8 mouse cellular contexts compared by ENCODE assay signal in the genomic region with DNA sequence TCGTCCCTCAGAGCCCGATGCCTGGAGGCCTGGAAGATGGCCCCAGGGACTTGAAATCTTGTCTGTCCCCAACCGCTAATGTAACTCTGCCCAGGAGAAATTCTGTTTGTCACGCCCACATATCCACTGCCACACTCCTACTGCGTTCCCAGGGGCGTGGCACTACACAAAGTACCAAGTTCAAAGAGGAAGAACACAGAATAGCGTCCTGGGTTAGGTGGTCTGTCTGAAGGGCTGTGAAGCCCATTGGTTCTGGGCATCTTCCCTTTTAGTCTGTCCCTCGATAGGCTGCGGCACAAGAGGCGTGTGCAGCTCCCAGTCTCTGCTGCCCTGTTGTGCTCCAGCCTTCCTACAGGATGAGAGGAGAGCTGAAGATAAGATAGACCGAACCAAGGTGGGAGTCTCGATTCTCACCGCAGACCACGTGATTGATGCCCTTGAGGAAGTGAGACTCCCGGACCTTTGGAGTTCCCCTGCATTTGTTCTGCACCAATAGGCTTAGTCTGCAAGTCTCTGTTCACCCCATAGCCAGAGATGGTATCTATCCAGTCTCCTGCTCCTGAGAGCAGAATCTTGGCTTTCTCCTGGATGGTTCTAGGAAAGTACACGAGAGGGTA. TPM values are rescaled to one million over a fixed set of nuclear protein-coding genes. Genes with fewer than 3 reads are reported as not detected.
A peak's percentile ranks its signal among the peaks of the same experiment; 100 is the strongest.
DNase-seq lines count a peak whose midpoint lies in the region; ATAC-seq and TF ChIP-seq lines count a peak whose summit lies in the region.

No protein-coding gene starts in this region.

- H3K4me2 ChIP-seq in hindbrain, embryonic 13.5 days = peak overlapping the region; percentile 85
- peak overlapping the region; percentile 84 for H3K4me2 ChIP-seq in neural tube, embryonic 13.5 days

- peaks cover 33% of the 10 kb centered on the region for H3K27me3 ChIP-seq in hindbrain, embryonic 13.5 days
- H3K27me3 ChIP-seq in liver, adult 2 months (ENCODE audit: control insufficient read depth, insufficient read depth, low read length) = no peaks in the 10 kb centered on the region
- H3K27me3 ChIP-seq in neural tube, embryonic 13.5 days = peaks cover 31% of the 10 kb centered on the region

- no peak for TF ChIP-seq POLR2A in cortical plate, adult 2 months (IDR thresholded peaks at IDR 0.05; ENCODE audit: extremely low read depth, insufficient read depth, low read length)
- TF ChIP-seq POLR2A in liver, adult 2 months (IDR thresholded peaks at IDR 0.05; ENCODE audit: extremely low read depth, insufficient read depth, low read length) = no peak

- no peak overlapping the region for H3K27ac ChIP-seq in cortical plate, adult 2 months (ENCODE audit: insufficient read depth, low read length)
- 0 out of 2 replicates have a peak overlapping the region, but pooled peaks have one; percentile 78 for H3K27ac ChIP-seq in hindbrain, embryonic 13.5 days
- H3K27ac ChIP-seq in liver, adult 2 months (replicated peaks; ENCODE audit: insufficient read depth, low read depth, low read length) = peak overlapping the region; percentile 85
- peak overlapping the region; percentile 72; the same call in 1 of the 2 replicates for H3K27ac ChIP-seq in neural tube, embryonic 13.5 days (replicated peaks)

- ATAC-seq in hindbrain, embryonic 13.5 days (ENCODE audit: low FRiP score) = 0 out of 2 replicates have a peak, but pooled peaks have one; percentile 7
- ATAC-seq in neural tube, embryonic 13.5 days (ENCODE audit: low read depth) = peak; percentile 21; the same call in 1 of the 2 replicates

- 2% methylated on average over 16 of the region's 16 CpGs for WGBS in hindbrain, embryonic 13.5 days
- 6% methylated on average over 16 of the region's 16 CpGs for WGBS in liver, adult 2 months
- 3% methylated on average over 16 of the region's 16 CpGs for WGBS in neural tube, embryonic 13.5 days

- H3K4me3 ChIP-seq in cortical plate, adult 2 months (ENCODE audit: insufficient read depth, low read length) = peak overlapping the region; percentile 72
- H3K4me3 ChIP-seq in hindbrain, embryonic 13.5 days = peak overlapping the region; percentile 86
- peak overlapping the region; percentile 91 for H3K4me3 ChIP-seq in liver, adult 2 months (ENCODE audit: insufficient read depth, low read depth, low read length)
- peak overlapping the region; percentile 90 for H3K4me3 ChIP-seq in neural tube, embryonic 13.5 days

- no peaks in the 10 kb centered on the region for H3K36me3 ChIP-seq in hindbrain, embryonic 13.5 days
- H3K36me3 ChIP-seq in liver, adult 2 months (ENCODE audit: control insufficient read depth, insufficient read depth, low read length) = no peaks in the 10 kb centered on the region
- no peaks in the 10 kb centered on the region for H3K36me3 ChIP-seq in neural tube, embryonic 13.5 days

- no peaks in the 10 kb centered on the region for H3K79me2 ChIP-seq in liver, adult 2 months (ENCODE audit: control insufficient read depth, insufficient read depth, low read length)

- H3K4me1 ChIP-seq in cortical plate, adult 2 months (ENCODE audit: control insufficient read depth, insufficient read depth, low read length) = no peaks in the 10 kb centered on the region; the same call in 1 of the 2 replicates
- H3K4me1 ChIP-seq in hindbrain, embryonic 13.5 days (replicated peaks) = peaks cover 12% of the 10 kb centered on the region; the same call in 1 of the 2 replicates
- H3K4me1 ChIP-seq in liver, adult 2 months (ENCODE audit: control insufficient read depth, insufficient read depth, low read length) = peaks cover 16% of the 10 kb centered on the region
- H3K4me1 ChIP-seq in neural tube, embryonic 13.5 days (replicated peaks) = peaks cover 17% of the 10 kb centered on the region

- no peaks in the 10 kb centered on the region for H3K9me3 ChIP-seq in hindbrain, embryonic 13.5 days
- no peaks in the 10 kb centered on the region for H3K9me3 ChIP-seq in neural tube, embryonic 13.5 days

- no peak for TF ChIP-seq CTCF in cortical plate, adult 2 months (IDR thresholded peaks at IDR 0.05; ENCODE audit: extremely low read depth, insufficient read depth, low read length)
- TF ChIP-seq CTCF in liver, adult 2 months (IDR thresholded peaks at IDR 0.05; ENCODE audit: low read depth, low read length) = no peak

- peak overlapping the region; percentile 85 for H3K9ac ChIP-seq in hindbrain, embryonic 13.5 days
- peak overlapping the region; percentile 95 for H3K9ac ChIP-seq in liver, adult 2 months (ENCODE audit: low read depth, low read length)
- H3K9ac ChIP-seq in neural tube, embryonic 13.5 days = peak overlapping the region; percentile 80

- DNase-seq in spleen, adult 12 weeks (ENCODE audit: low spot score) = peak; percentile 43
- no peak for DNase-seq in spleen, postnatal 14 days (ENCODE audit: low spot score in 2 of 2)
- peak; percentile 83 for DNase-seq in liver, adult 2 months (ENCODE audit: extremely low read depth, low read depth, low spot score)
- no peak for DNase-seq in urinary bladder, postnatal 10 days (ENCODE audit: low spot score)
- DNase-seq in left cerebral cortex, adult 9 months (ENCODE audit: low spot score in 2 of 2) = no peak

RNA-seq across cellular contexts. Expression of a gene that starts 11.8 kb away (rescaled TPM):
- 33.8 and 40.1 TPM in 2 replicates for polyA plus RNA-seq in cortical plate, adult 2 months (2012; rRNA removed)
- 2.8 and 4.4 TPM in 2 replicates for polyA plus RNA-seq in hindbrain, embryonic 13.5 days (2015; fragmentation: Nextera tagmentation; extraction: Ambion mirVana)
- 1.5 and 2.0 TPM in 2 replicates for total RNA-seq in liver, adult 2 months (2014; rRNA removed)
- polyA plus RNA-seq in liver, adult 2 months (2012; rRNA removed) = 5.5 and 5.8 TPM in 2 replicates
- 3.2 and 4.3 TPM in 2 replicates for polyA plus RNA-seq in neural tube, embryonic 13.5 days (2015; fragmentation: Nextera tagmentation; extraction: Ambion mirVana)

RNA-seq across cellular contexts. Expression of a gene that starts 12.3 kb away (rescaled TPM):
- 4.2 and 4.3 TPM in 2 replicates for polyA plus RNA-seq in cortical plate, adult 2 months (2012; rRNA removed)
- polyA plus RNA-seq in hindbrain, embryonic 13.5 days (2015; fragmentation: Nextera tagmentation; extraction: Ambion mirVana) = 1.0 and 2.8 TPM in 2 replicates
- 5.8 and 11.2 TPM in 2 replicates for total RNA-seq in liver, adult 2 months (2014; rRNA removed)
- polyA plus RNA-seq in liver, adult 2 months (2012; rRNA removed) = 11.0 and 16.3 TPM in 2 replicates
- 1.2 TPM in 2 replicates for polyA plus RNA-seq in neural tube, embryonic 13.5 days (2015; fragmentation: Nextera tagmentation; extraction: Ambion mirVana)

RNA-seq across cellular contexts. Expression of a gene that starts 21.1 kb away (rescaled TPM):
- polyA plus RNA-seq in cortical plate, adult 2 months (2012; rRNA removed) = 43.1 and 46.7 TPM in 2 replicates
- polyA plus RNA-seq in hindbrain, embryonic 13.5 days (2015; fragmentation: Nextera tagmentation; extraction: Ambion mirVana) = 7.5 TPM in 2 replicates
- total RNA-seq in liver, adult 2 months (2014; rRNA removed) = 11.4 and 13.2 TPM in 2 replicates
- 13.7 and 18.2 TPM in 2 replicates for polyA plus RNA-seq in liver, adult 2 months (2012; rRNA removed)
- 6.2 and 6.9 TPM in 2 replicates for polyA plus RNA-seq in neural tube, embryonic 13.5 days (2015; fragmentation: Nextera tagmentation; extraction: Ambion mirVana)

RNA-seq across cellular contexts. Expression of a gene that starts 33.2 kb away (rescaled TPM):
- polyA plus RNA-seq in cortical plate, adult 2 months (2012; rRNA removed) = 9.5 and 11.4 TPM in 2 replicates
- polyA plus RNA-seq in hindbrain, embryonic 13.5 days (2015; fragmentation: Nextera tagmentation; extraction: Ambion mirVana) = 2.7 and 2.8 TPM in 2 replicates
- 43.0 and 48.4 TPM in 2 replicates for total RNA-seq in liver, adult 2 months (2014; rRNA removed)
- polyA plus RNA-seq in liver, adult 2 months (2012; rRNA removed) = 29.9 and 33.3 TPM in 2 replicates
- 3.2 TPM in 2 replicates for polyA plus RNA-seq in neural tube, embryonic 13.5 days (2015; fragmentation: Nextera tagmentation; extraction: Ambion mirVana)

RNA-seq across cellular contexts. Expression of a gene that starts 38.2 kb away (rescaled TPM):
- polyA plus RNA-seq in cortical plate, adult 2 months (2012; rRNA removed) = 447 and 464 TPM in 2 replicates
- 444 and 448 TPM in 2 replicates for polyA plus RNA-seq in hindbrain, embryonic 13.5 days (2015; fragmentation: Nextera tagmentation; extraction: Ambion mirVana)
- 507 and 645 TPM in 2 replicates for total RNA-seq in liver, adult 2 months (2014; rRNA removed)
- 645 and 687 TPM in 2 replicates for polyA plus RNA-seq in liver, adult 2 months (2012; rRNA removed)
- polyA plus RNA-seq in neural tube, embryonic 13.5 days (2015; fragmentation: Nextera tagmentation; extraction: Ambion mirVana) = 411 and 432 TPM in 2 replicates

Comparison
In these comparisons a context has a peak if more than half of its experiments do, and no peak if none do; other contexts are left out.
1. DNase-seq: peak in spleen, adult 12 weeks (single experiment) and liver, adult 2 months (single experiment); none in spleen, postnatal 14 days (0 of 2), urinary bladder, postnatal 10 days (single experiment) and left cerebral cortex, adult 9 months (0 of 2).
2. Peak in every context shown above with its lines, with median percentiles within 50 percentile points of each other: H3K4me3 ChIP-seq and H3K9ac ChIP-seq.